In genomic region chr1:93824609-93825008, GRCm38 (mm10) we compare ENCODE assay signal across 8 mouse cellular contexts. TPM values are rescaled to one million over a fixed set of nuclear protein-coding genes. Genes with fewer than 3 reads are reported as not detected.
A peak's percentile ranks its signal among the peaks of the same experiment; 100 is the strongest.
DNase-seq lines count a peak whose midpoint lies in the region; ATAC-seq and TF ChIP-seq lines count a peak whose summit lies in the region.

Gene D2hgdh (plus strand): TSS chr1:93824909.

- DNase-seq in layer of hippocampus, adult 18-20 months (ENCODE audit: low spot score in 2 of 2) = no peak
- no peak for DNase-seq in layer of hippocampus, adult 11-12 months (ENCODE audit: low spot score)
- no peak for DNase-seq in adrenal gland, adult 2 months
- DNase-seq in forebrain, postnatal 0 days = no peak
- no peak for DNase-seq in hindbrain, embryonic 14.5 days (ENCODE audit: low spot score)
- no peak for DNase-seq in ovary, postnatal 10 days (ENCODE audit: low spot score)
- no peak for DNase-seq in cerebellum, adult 8-10 months

- no peak for TF ChIP-seq CTCF in forebrain, postnatal 0 days (IDR thresholded peaks at IDR 0.05; ENCODE audit: low read depth)

- ATAC-seq in forebrain, postnatal 0 days = peak; percentile 3
- ATAC-seq in hindbrain, embryonic 14.5 days (ENCODE audit: low FRiP score) = peak; percentile 3; the same call in 1 of the 2 replicates
- peak; percentile 6 for ATAC-seq in liver, embryonic 16.5 days (ENCODE audit: low read depth)

- 4% methylated on average over 10 of the region's 10 CpGs for WGBS in forebrain, postnatal 0 days
- WGBS in hindbrain, embryonic 14.5 days = 9% methylated on average over 10 of the region's 10 CpGs
- 11% methylated on average over 10 of the region's 10 CpGs for WGBS in liver, embryonic 16.5 days (ENCODE audit: insufficient replicate concordance)

- H3K9me3 ChIP-seq in forebrain, postnatal 0 days (ENCODE audit: low read length) = no peaks in the 10 kb centered on the region
- H3K9me3 ChIP-seq in hindbrain, embryonic 14.5 days (ENCODE audit: control insufficient read depth, low read length) = no peaks in the 10 kb centered on the region
- no peaks in the 10 kb centered on the region for H3K9me3 ChIP-seq in liver, embryonic 16.5 days (replicated peaks; ENCODE audit: control insufficient read depth, low read length)

- H3K4me1 ChIP-seq in forebrain, postnatal 0 days (ENCODE audit: insufficient read depth) = peaks cover 13% of the 10 kb centered on the region; the same call in 1 of the 2 replicates
- peaks cover 13% of the 10 kb centered on the region for H3K4me1 ChIP-seq in hindbrain, embryonic 14.5 days (replicated peaks; ENCODE audit: control insufficient read depth, insufficient read depth, low read length)
- H3K4me1 ChIP-seq in liver, embryonic 16.5 days (ENCODE audit: control insufficient read depth, low read depth, low read length) = peaks cover 22% of the 10 kb centered on the region

- peaks cover 17% of the 10 kb centered on the region for H3K36me3 ChIP-seq in forebrain, postnatal 0 days (ENCODE audit: insufficient read depth)
- peaks cover 21% of the 10 kb centered on the region for H3K36me3 ChIP-seq in hindbrain, embryonic 14.5 days (replicated peaks; ENCODE audit: control insufficient read depth, insufficient read depth)
- H3K36me3 ChIP-seq in liver, embryonic 16.5 days (ENCODE audit: control insufficient read depth, insufficient read depth) = peaks cover 10% of the 10 kb centered on the region

- H3K27ac ChIP-seq in forebrain, postnatal 0 days (ENCODE audit: low read depth, low read length) = peak within 1 kb of the TSS; percentile 97
- peak within 1 kb of the TSS; percentile 94 for H3K27ac ChIP-seq in hindbrain, embryonic 14.5 days
- H3K27ac ChIP-seq in liver, embryonic 16.5 days (ENCODE audit: low read length) = peak within 1 kb of the TSS; percentile 100

- H3K27me3 ChIP-seq in forebrain, postnatal 0 days (ENCODE audit: insufficient read depth, low read length) = no peaks in the 10 kb centered on the region
- no peaks in the 10 kb centered on the region for H3K27me3 ChIP-seq in hindbrain, embryonic 14.5 days (ENCODE audit: control insufficient read depth, insufficient read depth, low read length)
- H3K27me3 ChIP-seq in liver, embryonic 16.5 days (ENCODE audit: control insufficient read depth, insufficient read depth, low read depth, low read length) = no peaks in the 10 kb centered on the region

- H3K9ac ChIP-seq in forebrain, postnatal 0 days = peak within 1 kb of the TSS; percentile 75
- H3K9ac ChIP-seq in hindbrain, embryonic 14.5 days = peak within 1 kb of the TSS; percentile 71
- H3K9ac ChIP-seq in liver, embryonic 16.5 days (ENCODE audit: low read depth, low read length) = peak within 1 kb of the TSS; percentile 78

- peak within 1 kb of the TSS; percentile 86 for H3K4me2 ChIP-seq in forebrain, postnatal 0 days (ENCODE audit: low read depth)
- peak within 1 kb of the TSS; percentile 92 for H3K4me2 ChIP-seq in hindbrain, embryonic 14.5 days (replicated peaks)
- H3K4me2 ChIP-seq in liver, embryonic 16.5 days (ENCODE audit: low read depth, low read length) = peak within 1 kb of the TSS; percentile 98

- peak within 1 kb of the TSS; percentile 59 for H3K4me3 ChIP-seq in forebrain, postnatal 0 days (ENCODE audit: low read depth, low read length)
- H3K4me3 ChIP-seq in hindbrain, embryonic 14.5 days (replicated peaks; ENCODE audit: low read length) = peak within 1 kb of the TSS; percentile 43
- H3K4me3 ChIP-seq in liver, embryonic 16.5 days (ENCODE audit: low read depth, low read length) = peak within 1 kb of the TSS; percentile 73

RNA-seq across cellular contexts. Expression of gene D2hgdh, which starts in this region (rescaled TPM):
- 10 to 100 TPM; 15.8 to 17.9 TPM for total RNA-seq in layer of hippocampus, adult 18-20 months (2021)
- 10 to 100 TPM; 45.2 to 57.5 TPM for total RNA-seq in adrenal gland, adult 2 months (2021)
- polyA plus RNA-seq in adrenal gland, adult 2 months (2012; rRNA removed) = 28.8 and 29.6 TPM in 2 replicates
- 13.4 and 13.5 TPM in 2 replicates for total RNA-seq in forebrain, postnatal 0 days (2014; rRNA removed)
- 7.4 and 11.2 TPM in 2 replicates for polyA plus RNA-seq in forebrain, postnatal 0 days (2015; fragmentation: Nextera tagmentation; extraction: Ambion mirVana)
- 11.3 and 12.5 TPM in 2 replicates for polyA plus RNA-seq in hindbrain, embryonic 14.5 days (2014; fragmentation: Nextera tagmentation; extraction: Ambion mirVana)
- 5.6 and 6.9 TPM in 2 replicates for polyA plus RNA-seq in liver, embryonic 16.5 days (2015; fragmentation: Nextera tagmentation; extraction: Ambion mirVana)
